Mouse (Mus musculus): ENCODE measurements around the gene Wrap73.

Gene Wrap73

GRCm38 (mm10) chr4:154142211-154143040, at the start of gene Wrap73:
Gene Wrap73 (plus strand): TSS chr4:154142372.
- DNase-seq (ENCODE audit: low spot score in 2 of 2) = peak; percentile 71 to 88

- no peak for DNase-seq (ENCODE audit: low spot score in 2 of 2)
Observed at GRCm38 (mm10) chr4:154093210-154093609, 49.0 kb upstream of the Wrap73 start.

GRCm38 (mm10) chr4:154096111-154096510, 46.1 kb upstream of the Wrap73 start:
- no peak for DNase-seq (ENCODE audit: low spot score in 2 of 2)

- peak in 1 of 2 experiments; percentile 65 for DNase-seq (ENCODE audit: low spot score in 2 of 2)
Observed at GRCm38 (mm10) chr4:154099361-154099760, 42.8 kb upstream of the Wrap73 start.

GRCm38 (mm10) chr4:154103386-154103785, 38.8 kb upstream of the Wrap73 start:
- DNase-seq (ENCODE audit: low spot score in 2 of 2) = no peak

- no peak for DNase-seq (ENCODE audit: low spot score in 2 of 2)
Observed at GRCm38 (mm10) chr4:154103912-154104311, 38.3 kb upstream of the Wrap73 start.

- peak; percentile 50 to 72 for DNase-seq (ENCODE audit: low spot score in 2 of 2)
Observed at GRCm38 (mm10) chr4:154105381-154106001, 36.7 kb upstream of the Wrap73 start.

GRCm38 (mm10) chr4:154106497-154107061, 35.6 kb upstream of the Wrap73 start:
- DNase-seq (ENCODE audit: low spot score in 2 of 2) = no peak

GRCm38 (mm10) chr4:154109216-154109849, 32.8 kb upstream of the Wrap73 start:
- peak; percentile 18 to 77 for DNase-seq (ENCODE audit: low spot score in 2 of 2)

- DNase-seq (ENCODE audit: low spot score in 2 of 2) = peak in 1 of 2 experiments; percentile 6
Observed at GRCm38 (mm10) chr4:154109850-154110243, 32.3 kb upstream of the Wrap73 start.

- DNase-seq (ENCODE audit: low spot score in 2 of 2) = no peak
Observed at GRCm38 (mm10) chr4:154116421-154116820, 25.8 kb upstream of the Wrap73 start.

GRCm38 (mm10) chr4:154118782-154119181, 23.4 kb upstream of the Wrap73 start:
- DNase-seq (ENCODE audit: low spot score in 2 of 2) = peak in 1 of 2 experiments; percentile 51

- no peak for DNase-seq (ENCODE audit: low spot score in 2 of 2)
Observed at GRCm38 (mm10) chr4:154119208-154119607, 23.0 kb upstream of the Wrap73 start.

GRCm38 (mm10) chr4:154121800-154122199, 20.4 kb upstream of the Wrap73 start:
- DNase-seq (ENCODE audit: low spot score in 2 of 2) = no peak

GRCm38 (mm10) chr4:154122374-154122773, 19.8 kb upstream of the Wrap73 start:
- no peak for DNase-seq (ENCODE audit: low spot score in 2 of 2)

GRCm38 (mm10) chr4:154123553-154123952, 18.6 kb upstream of the Wrap73 start:
- no peak for DNase-seq (ENCODE audit: low spot score in 2 of 2)

GRCm38 (mm10) chr4:154125202-154125601, 17.0 kb upstream of the Wrap73 start:
- DNase-seq (ENCODE audit: low spot score in 2 of 2) = no peak

- no peak for DNase-seq (ENCODE audit: low spot score in 2 of 2)
Observed at GRCm38 (mm10) chr4:154127273-154127672, 14.9 kb upstream of the Wrap73 start.

GRCm38 (mm10) chr4:154129950-154130349, 12.2 kb upstream of the Wrap73 start:
- DNase-seq (ENCODE audit: low spot score in 2 of 2) = no peak

GRCm38 (mm10) chr4:154131894-154132293, 10.3 kb upstream of the Wrap73 start:
- DNase-seq (ENCODE audit: low spot score in 2 of 2) = no peak

- DNase-seq (ENCODE audit: low spot score in 2 of 2) = no peak
Observed at GRCm38 (mm10) chr4:154134803-154135202, 7.4 kb upstream of the Wrap73 start.

- DNase-seq (ENCODE audit: low spot score in 2 of 2) = no peak
Observed at GRCm38 (mm10) chr4:154137139-154137538, 5.0 kb upstream of the Wrap73 start.

All from cerebellum, postnatal 4 days (tissue).